Mouse (Mus musculus): ENCODE results near the gene Srrm4. TPM values are rescaled to one million over a fixed set of nuclear protein-coding genes. Genes with fewer than 3 reads are reported as not detected.

Srrm4 gene
- polyA plus RNA-seq, 1 experiment = not detected

- H3K9me3 ChIP-seq (ENCODE audit: control insufficient read depth, low read length) = peaks cover 20% of the 10 kb centered on the region
- TF ChIP-seq TAL1 (IDR thresholded peaks at IDR 0.05; ENCODE audit: low read length) (no peak), GATA1 (IDR thresholded peaks at IDR 0.05; ENCODE audit: low read length) (no peak)
- no peaks in the 10 kb centered on the region for H3K27me3 ChIP-seq (ENCODE audit: control insufficient read depth)
- H3K4me1 ChIP-seq (ENCODE audit: control insufficient read depth) = no peaks in the 10 kb centered on the region
- H3K4me3 ChIP-seq (replicated peaks) = no peak overlapping the region
- no peaks in the 10 kb centered on the region for H3K36me3 ChIP-seq (ENCODE audit: control insufficient read depth)
Measured at GRCm38 (mm10) chr5:116571936-116572335, 19.7 kb downstream of the Srrm4 start.

GRCm38 (mm10) chr5:116571232-116571861 lies 20.3 kb downstream of the Srrm4 start:
- Histone ChIP-seq H3K36me3 (ENCODE audit: control insufficient read depth) (no peaks in the 10 kb centered on the region), H3K4me1 (ENCODE audit: control insufficient read depth) (no peaks in the 10 kb centered on the region), H3K9me3 (ENCODE audit: control insufficient read depth, low read length) (peaks cover 24% of the 10 kb centered on the region), H3K27me3 (ENCODE audit: control insufficient read depth) (no peaks in the 10 kb centered on the region), H3K4me3 (replicated peaks) (no peak overlapping the region)
- no peak for TF ChIP-seq TAL1 (IDR thresholded peaks at IDR 0.05; ENCODE audit: low read length)
- TF ChIP-seq GATA1 (IDR thresholded peaks at IDR 0.05; ENCODE audit: low read length) = no peak

- no peaks in the 10 kb centered on the region for H3K4me1 ChIP-seq (ENCODE audit: control insufficient read depth)
- no peak overlapping the region for H3K4me3 ChIP-seq (replicated peaks)
- H3K36me3 ChIP-seq (ENCODE audit: control insufficient read depth) = no peaks in the 10 kb centered on the region
- no peak for TF ChIP-seq GATA1 (IDR thresholded peaks at IDR 0.05; ENCODE audit: low read length)
- no peak for TF ChIP-seq TAL1 (IDR thresholded peaks at IDR 0.05; ENCODE audit: low read length)
- H3K9me3 ChIP-seq (ENCODE audit: control insufficient read depth, low read length) = peaks cover 26% of the 10 kb centered on the region
- H3K27me3 ChIP-seq (ENCODE audit: control insufficient read depth) = no peaks in the 10 kb centered on the region
Measured at GRCm38 (mm10) chr5:116570566-116570965, 21.1 kb downstream of the Srrm4 start.

- no peaks in the 10 kb centered on the region for H3K36me3 ChIP-seq (ENCODE audit: control insufficient read depth)
- no peak for TF ChIP-seq GATA1 (IDR thresholded peaks at IDR 0.05; ENCODE audit: low read length)
- no peak for TF ChIP-seq TAL1 (IDR thresholded peaks at IDR 0.05; ENCODE audit: low read length)
- no peaks in the 10 kb centered on the region for H3K4me1 ChIP-seq (ENCODE audit: control insufficient read depth)
- H3K27me3 ChIP-seq (ENCODE audit: control insufficient read depth) = no peaks in the 10 kb centered on the region
- peaks cover 27% of the 10 kb centered on the region for H3K9me3 ChIP-seq (ENCODE audit: control insufficient read depth, low read length)
- no peak overlapping the region for H3K4me3 ChIP-seq (replicated peaks)
Measured at GRCm38 (mm10) chr5:116569629-116570028, 22.0 kb downstream of the Srrm4 start.

GRCm38 (mm10) chr5:116568050-116568449 lies 23.6 kb downstream of the Srrm4 start:
- peaks cover 37% of the 10 kb centered on the region for H3K9me3 ChIP-seq (ENCODE audit: control insufficient read depth, low read length)
- TF ChIP-seq TAL1 (IDR thresholded peaks at IDR 0.05; ENCODE audit: low read length) (no peak), GATA1 (IDR thresholded peaks at IDR 0.05; ENCODE audit: low read length) (no peak)
- no peak overlapping the region for H3K4me3 ChIP-seq (replicated peaks)
- no peaks in the 10 kb centered on the region for H3K36me3 ChIP-seq (ENCODE audit: control insufficient read depth)
- H3K27me3 ChIP-seq (ENCODE audit: control insufficient read depth) = no peaks in the 10 kb centered on the region
- H3K4me1 ChIP-seq (ENCODE audit: control insufficient read depth) = no peaks in the 10 kb centered on the region

GRCm38 (mm10) chr5:116567298-116567697 lies 24.3 kb downstream of the Srrm4 start:
- TF ChIP-seq GATA1 (IDR thresholded peaks at IDR 0.05; ENCODE audit: low read length) = no peak
- Histone ChIP-seq H3K4me3 (replicated peaks) (no peak overlapping the region), H3K9me3 (ENCODE audit: control insufficient read depth, low read length) (peaks cover 45% of the 10 kb centered on the region), H3K4me1 (ENCODE audit: control insufficient read depth) (no peaks in the 10 kb centered on the region), H3K27me3 (ENCODE audit: control insufficient read depth) (no peaks in the 10 kb centered on the region), H3K36me3 (ENCODE audit: control insufficient read depth) (no peaks in the 10 kb centered on the region)

GRCm38 (mm10) chr5:116566385-116567045 lies 25.1 kb downstream of the Srrm4 start:
- Histone ChIP-seq H3K27me3 (ENCODE audit: control insufficient read depth) (no peaks in the 10 kb centered on the region), H3K4me1 (ENCODE audit: control insufficient read depth) (no peaks in the 10 kb centered on the region), H3K9me3 (ENCODE audit: control insufficient read depth, low read length) (peaks cover 49% of the 10 kb centered on the region), H3K36me3 (ENCODE audit: control insufficient read depth) (no peaks in the 10 kb centered on the region), H3K4me3 (replicated peaks) (no peak overlapping the region)
- TF ChIP-seq TAL1 (IDR thresholded peaks at IDR 0.05; ENCODE audit: low read length) (no peak), GATA1 (IDR thresholded peaks at IDR 0.05; ENCODE audit: low read length) (no peak)

- Histone ChIP-seq H3K9me3 (ENCODE audit: control insufficient read depth, low read length) (peaks cover 55% of the 10 kb centered on the region), H3K36me3 (ENCODE audit: control insufficient read depth) (no peaks in the 10 kb centered on the region), H3K4me3 (replicated peaks) (no peak overlapping the region), H3K27me3 (ENCODE audit: control insufficient read depth) (no peaks in the 10 kb centered on the region), H3K4me1 (ENCODE audit: control insufficient read depth) (no peaks in the 10 kb centered on the region)
- no peak for TF ChIP-seq GATA1 (IDR thresholded peaks at IDR 0.05; ENCODE audit: low read length)
- TF ChIP-seq TAL1 (IDR thresholded peaks at IDR 0.05; ENCODE audit: low read length) = no peak
Measured at GRCm38 (mm10) chr5:116565573-116565972, 26.0 kb downstream of the Srrm4 start.

GRCm38 (mm10) chr5:116564391-116564790 lies 27.2 kb downstream of the Srrm4 start:
- no peak overlapping the region for H3K4me3 ChIP-seq (replicated peaks)
- TF ChIP-seq TAL1 (IDR thresholded peaks at IDR 0.05; ENCODE audit: low read length) = no peak
- TF ChIP-seq GATA1 (IDR thresholded peaks at IDR 0.05; ENCODE audit: low read length) = no peak
- H3K36me3 ChIP-seq (ENCODE audit: control insufficient read depth) = no peaks in the 10 kb centered on the region
- no peaks in the 10 kb centered on the region for H3K27me3 ChIP-seq (ENCODE audit: control insufficient read depth)
- no peaks in the 10 kb centered on the region for H3K4me1 ChIP-seq (ENCODE audit: control insufficient read depth)
- H3K9me3 ChIP-seq (ENCODE audit: control insufficient read depth, low read length) = peaks cover 62% of the 10 kb centered on the region
